Mouse (Mus musculus) liver, embryonic 14.5 days (tissue): ENCODE measurements at regions not wholly inside any gene's neighbourhood (a gene's known extent, or its start where the extent isn't known, plus 50 kb on each side); places are given as distances from the start of the nearest gene placed in this dataset.

Experiments
- CTCF ChIP-seq: IDR thresholded peaks from 2 replicates; pipeline ENCODE4 v1.5.1; 2016; ENCODE audit warnings: antibody characterized with exemption, low read depth, control low read depth
- EP300 ChIP-seq: IDR thresholded peaks from 2 replicates; pipeline ENCODE4 v1.6.1; 2016; ENCODE audit warnings: antibody characterized with exemption, low read depth

GRCm38 (mm10) chr4:131208637-131209036 is 264.5 kb downstream of the Matn1 start:
- no peak for TF ChIP-seq CTCF
- no peak for TF ChIP-seq EP300
